Mouse (Mus musculus) 3134 (cell line): ENCODE results near the gene Fam214a.

Experiments used
- DNase-seq: peaks from one replicate; pipeline ENCODE4 v3.0.0-alpha.2; 2011; ENCODE audit warnings: low spot score; ENCODE audit not compliant: insufficient read length; ENCODE audit errors: extremely low read depth

The Fam214a gene

DNA sequence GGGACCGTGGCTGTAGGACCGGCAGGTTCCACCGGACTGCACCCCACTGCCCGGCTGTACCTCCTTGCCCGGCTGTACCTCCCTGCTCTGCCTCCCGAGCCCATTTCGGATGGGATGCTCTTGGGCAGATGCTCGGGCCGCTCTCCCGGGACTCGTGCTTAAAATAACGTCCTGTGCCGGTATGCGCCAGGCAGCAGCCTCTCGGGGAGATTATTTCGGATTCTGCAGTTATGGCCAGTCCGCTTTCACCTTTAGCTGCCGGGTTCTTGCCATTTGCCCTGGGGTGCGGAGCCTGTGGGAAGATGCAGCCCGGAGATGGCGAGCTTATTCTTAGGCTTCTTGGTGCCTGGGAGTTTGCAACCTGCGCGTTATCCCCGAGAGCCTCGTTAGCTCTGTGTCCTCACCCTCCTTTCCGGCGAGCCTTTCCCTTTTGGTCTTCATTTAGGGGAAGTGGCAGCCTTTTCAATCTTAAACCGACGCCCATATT, 119.1 kb downstream of the Fam214a start:
- DNase-seq = peak; percentile 80

DNA sequence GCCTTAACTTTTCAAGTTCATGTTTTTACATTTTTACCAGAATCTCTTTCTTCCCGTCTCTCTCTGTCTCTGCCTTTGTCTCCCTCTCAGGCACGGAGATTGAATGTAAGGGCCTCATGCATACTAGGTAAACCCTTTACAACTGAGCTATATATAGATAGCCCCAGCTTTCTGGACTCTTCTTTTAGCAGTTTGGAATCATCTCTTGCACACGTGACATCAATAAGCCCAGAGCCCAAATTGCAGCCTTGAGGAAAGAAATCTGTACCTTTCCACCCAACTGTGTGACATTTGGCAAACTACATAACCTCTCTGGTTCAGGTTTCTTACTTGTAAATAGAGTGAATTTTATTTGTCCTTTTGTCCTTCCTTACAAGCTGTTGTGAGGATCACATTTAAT, 119.7 kb downstream of the Fam214a start:
- DNase-seq = no peak

DNA sequence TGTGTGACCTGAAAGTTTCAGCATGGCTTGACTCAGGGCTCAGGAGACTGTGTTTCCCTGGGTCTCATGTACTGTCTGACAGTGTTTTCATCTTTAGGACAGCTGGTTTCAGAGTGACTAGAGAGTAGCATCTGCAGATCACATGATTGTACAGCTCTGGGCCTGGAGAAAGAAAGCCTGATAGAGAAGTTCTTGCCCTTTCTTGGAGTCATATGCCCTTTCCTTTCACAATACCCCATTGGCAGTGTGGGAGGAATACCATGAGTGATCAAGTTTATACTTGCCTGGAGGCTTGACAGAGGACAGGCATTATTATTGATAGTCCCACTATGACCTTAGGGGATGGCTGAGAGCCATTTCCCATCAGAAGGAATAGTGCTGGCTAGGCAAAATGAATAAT, 124.5 kb downstream of the Fam214a start:
- no peak for DNase-seq
